In the genomic region with DNA sequence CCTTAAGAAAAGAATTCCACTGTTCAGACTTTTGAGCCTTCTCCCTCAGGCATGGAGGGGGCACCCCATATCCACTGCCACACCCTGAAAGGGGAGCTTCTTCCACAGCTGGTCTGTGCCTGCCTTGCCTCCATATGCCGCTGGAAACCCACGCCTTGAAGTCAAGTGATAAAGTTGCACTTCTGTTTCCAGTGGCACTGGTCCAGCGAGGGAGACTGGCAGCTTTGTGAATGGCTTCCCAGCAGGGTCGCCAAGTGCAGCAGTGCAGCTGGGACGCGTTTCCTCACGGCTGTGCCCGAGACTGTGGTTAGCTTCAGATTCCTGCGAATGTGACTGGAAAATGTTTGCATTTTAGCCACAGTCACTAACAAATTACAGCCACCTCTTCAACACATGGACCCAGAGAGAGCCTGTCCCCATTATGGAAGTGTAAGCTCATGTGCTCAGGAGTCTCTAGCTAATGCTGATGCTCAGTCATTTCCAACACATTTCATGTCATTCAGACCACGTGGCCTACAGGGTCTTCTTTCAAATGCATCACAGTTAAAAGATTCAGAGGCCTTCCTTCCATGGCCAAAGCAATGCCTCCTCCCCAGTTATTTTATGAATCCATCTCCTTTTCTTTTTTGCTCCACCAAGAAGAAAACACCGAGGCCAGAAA, we compare ENCODE assay signal across 8 mouse cellular contexts.
DNase-seq lines count a peak whose midpoint lies in the region; ATAC-seq lines count a peak whose summit lies in the region.

No protein-coding gene starts in this region.

- no peaks in the 10 kb centered on the region for H3K27me3 ChIP-seq in heart, embryonic 16.5 days (ENCODE audit: control insufficient read depth, insufficient read depth, low read length)

- 31% methylated on average over 11 of the region's 11 CpGs for WGBS in heart, embryonic 16.5 days

- peak; percentile 47 for DNase-seq in gastrocnemius, postnatal 14 days
- no peak for DNase-seq in gastrocnemius, adult 18-20 months (ENCODE audit: low spot score)
- peak; percentile 12 for DNase-seq in embryo, embryonic 10.5 days (ENCODE audit: low spot score)
- DNase-seq in left cerebral cortex, postnatal 4 days: peak; percentile 87
- DNase-seq in right cerebral cortex, adult 18-20 months: peak; percentile 54
- DNase-seq in natural killer cell, adult 2 months (ENCODE audit: low spot score in 2 of 2): no peak
- DNase-seq in cerebellum, adult 11 months: no peak

- peak overlapping the region; percentile 65 for H3K27ac ChIP-seq in heart, embryonic 16.5 days (ENCODE audit: low read length)

- peak overlapping the region; percentile 26; the same call in 1 of the 2 replicates for H3K9ac ChIP-seq in heart, embryonic 16.5 days (ENCODE audit: low read length)

- H3K4me3 ChIP-seq in heart, embryonic 16.5 days (ENCODE audit: low read length): no peak overlapping the region

- H3K9me3 ChIP-seq in heart, embryonic 16.5 days (replicated peaks; ENCODE audit: control insufficient read depth, low read length): no peaks in the 10 kb centered on the region

- peak; percentile 49 for ATAC-seq in heart, embryonic 16.5 days (replicated peaks; ENCODE audit: extremely low read depth, insufficient read depth, low FRiP score)

- intact Hi-C loops in gastrocnemius, postnatal 14 days (cut with DNase I; ENCODE audit: low total_unique reads): no loop called here
- intact Hi-C loops in left cerebral cortex, postnatal 4 days (cut with DNase I): no loop called here

- no peaks in the 10 kb centered on the region for H3K36me3 ChIP-seq in heart, embryonic 16.5 days (ENCODE audit: control insufficient read depth, insufficient read depth)

- peak overlapping the region; percentile 22; the same call in 1 of the 2 replicates for H3K4me2 ChIP-seq in heart, embryonic 16.5 days (ENCODE audit: low read depth, low read length)

- peaks cover 19% of the 10 kb centered on the region for H3K4me1 ChIP-seq in heart, embryonic 16.5 days (ENCODE audit: control insufficient read depth, insufficient read depth, low read length)

Comparison
In these comparisons a context has a peak if more than half of its experiments do, and no peak if none do; other contexts are left out.
1. DNase-seq: peak in gastrocnemius, postnatal 14 days (single experiment), embryo, embryonic 10.5 days (single experiment), left cerebral cortex, postnatal 4 days (single experiment) and right cerebral cortex, adult 18-20 months (single experiment); none in gastrocnemius, adult 18-20 months (single experiment), natural killer cell, adult 2 months (0 of 2) and cerebellum, adult 11 months (single experiment).